Mouse (Mus musculus) embryonic facial prominence, embryonic 13.5 days (tissue): ENCODE measurements around the gene Btbd3. TPM values are rescaled to one million over a fixed set of nuclear protein-coding genes. Genes with fewer than 3 reads are reported as not detected.
A peak's percentile ranks its signal among the peaks of the same experiment; 100 is the strongest.

ENCODE experiments used
- ATAC-seq: fragments of 200-750 bp; cut with Nextera tagmentation; 2 replicates; pipeline ENCODE4 v1.8.0; 2017; ENCODE audit warnings: low read depth; ENCODE audit not compliant: insufficient number of reproducible peaks, insufficient read depth, low FRiP score, low TSS enrichment
- H3K27ac ChIP-seq: fragments of 300-500 bp; sonication (generic); 2 replicates; pipeline ENCODE4 v1.5.1; 2015; ENCODE audit warnings: moderate library complexity, mild to moderate bottlenecking, inconsistent platforms
- H3K27me3 ChIP-seq: fragments of 300-500 bp; sonication (generic); 2 replicates; pipeline ENCODE4 v1.6.1; 2015; ENCODE audit warnings: mild to moderate bottlenecking, inconsistent platforms
- H3K36me3 ChIP-seq: fragments of 300-500 bp; sonication (generic); 2 replicates; pipeline ENCODE4 v1.6.1; 2015; ENCODE audit warnings: mild to moderate bottlenecking, inconsistent platforms
- H3K4me1 ChIP-seq: fragments of 300-500 bp; sonication (generic); 2 replicates; pipeline ENCODE4 v1.6.1; 2015; ENCODE audit warnings: inconsistent platforms
- H3K4me2 ChIP-seq: fragments of 300-500 bp; sonication (generic); 2 replicates; pipeline ENCODE4 v1.6.1; 2015; ENCODE audit warnings: moderate library complexity, mild to moderate bottlenecking, inconsistent platforms
- H3K4me3 ChIP-seq: fragments of 300-500 bp; sonication (generic); 2 replicates; pipeline ENCODE4 v1.5.1; 2015; ENCODE audit warnings: mild to moderate bottlenecking, inconsistent platforms
- H3K9ac ChIP-seq: fragments of 300-500 bp; sonication (generic); 2 replicates; pipeline ENCODE4 v1.6.1; 2015; ENCODE audit warnings: mild to moderate bottlenecking, inconsistent platforms
- H3K9me3 ChIP-seq: fragments of 300-500 bp; sonication (generic); 2 replicates; pipeline ENCODE4 v1.6.1; 2016; ENCODE audit warnings: inconsistent platforms
- WGBS: fragments of 180-500 bp; shearing (Covaris S2); methylation state at CpG from one replicate; pipeline ENCODE4 v1.1.7; 2015; ENCODE audit warnings: mixed read lengths; 5-methylcytosine and 5-hydroxymethylcytosine counted together
- polyA plus RNA-seq: library from polyadenylated mRNA; unstranded; fragments of >200 nt; fragmentation: Nextera tagmentation; extraction: Ambion mirVana; gene quantifications from 2 replicates; pipeline ENCODE4 v1.2.1, GENCODE M21; 2015

Btbd3 gene
- polyA plus RNA-seq, 1 experiment from 2014 or later, result 25.8 TPM

DNA sequence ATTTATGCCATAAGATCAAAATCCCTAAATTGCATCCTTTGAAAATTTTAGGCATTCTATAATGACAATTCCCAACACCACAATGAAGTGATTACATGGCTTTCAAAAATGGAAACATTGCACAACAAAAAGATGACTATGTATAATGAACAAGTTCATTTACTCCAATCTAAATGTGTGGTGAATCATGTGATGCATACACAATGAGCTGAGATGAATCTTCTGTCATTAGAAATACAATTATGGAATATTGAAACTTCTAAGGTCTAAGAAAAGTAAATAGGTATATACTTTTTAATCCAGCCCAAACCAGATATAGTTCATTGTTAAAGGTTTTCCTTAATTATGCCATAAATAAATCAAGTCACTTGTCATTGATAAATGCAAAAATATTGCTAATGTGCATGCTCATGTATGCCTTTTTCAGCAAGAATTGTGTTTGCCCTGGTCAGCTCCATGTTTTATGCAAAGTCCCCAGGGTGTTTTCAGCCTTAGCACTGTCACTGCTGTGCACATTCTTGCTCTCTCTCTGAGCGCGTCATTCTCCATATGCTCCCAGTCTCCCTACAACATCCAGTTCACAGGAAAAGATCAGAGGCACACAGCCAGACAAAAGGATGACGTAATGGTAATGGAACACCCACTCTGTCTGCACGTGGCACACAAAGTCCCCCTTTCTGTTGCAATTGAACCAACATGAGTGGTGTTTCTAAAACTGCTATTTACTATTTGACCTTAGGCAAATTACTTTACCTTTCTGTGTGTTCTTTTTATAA is 149.6 kb downstream of the Btbd3 start:
- 0 out of 2 replicates have a peak, but pooled peaks have one; percentile 52 for ATAC-seq
- Histone ChIP-seq H3K27me3 (no peaks in the 10 kb centered on the region), H3K4me1 (peaks cover 6% of the 10 kb centered on the region; the same call in 1 of the 2 replicates), H3K4me2 (no peak overlapping the region), H3K9ac (no peak overlapping the region), H3K9me3 (no peaks in the 10 kb centered on the region), H3K4me3 (no peak overlapping the region), H3K36me3 (no peaks in the 10 kb centered on the region), H3K27ac (no peak overlapping the region)
- WGBS, result 9% methylated on average over 4 of the region's 4 CpGs

DNA sequence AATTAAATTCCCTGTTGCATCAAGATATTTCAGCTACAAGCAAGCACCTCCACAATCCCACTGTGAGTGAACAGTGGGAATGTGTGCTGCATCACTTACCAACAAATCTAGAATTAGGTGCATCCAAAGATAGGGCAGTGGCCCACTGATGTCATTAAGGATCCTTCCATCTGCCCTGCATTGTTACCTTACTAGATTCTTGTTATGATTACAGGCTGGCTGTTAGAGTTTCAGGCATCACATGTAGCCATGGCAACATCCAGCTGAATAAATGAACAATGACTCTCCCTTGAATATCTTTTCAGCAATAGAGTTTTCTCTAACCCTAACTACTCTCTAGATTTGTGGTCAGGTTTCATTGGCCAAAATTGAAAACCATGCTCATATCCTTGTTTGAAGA is 150.3 kb downstream of the Btbd3 start:
- Histone ChIP-seq H3K27me3 (no peaks in the 10 kb centered on the region), H3K27ac (no peak overlapping the region), H3K9me3 (no peaks in the 10 kb centered on the region), H3K4me3 (no peak overlapping the region), H3K4me1 (peaks cover 6% of the 10 kb centered on the region; the same call in 1 of the 2 replicates), H3K36me3 (no peaks in the 10 kb centered on the region), H3K9ac (no peak overlapping the region), H3K4me2 (no peak overlapping the region)
- no peak for ATAC-seq

DNA sequence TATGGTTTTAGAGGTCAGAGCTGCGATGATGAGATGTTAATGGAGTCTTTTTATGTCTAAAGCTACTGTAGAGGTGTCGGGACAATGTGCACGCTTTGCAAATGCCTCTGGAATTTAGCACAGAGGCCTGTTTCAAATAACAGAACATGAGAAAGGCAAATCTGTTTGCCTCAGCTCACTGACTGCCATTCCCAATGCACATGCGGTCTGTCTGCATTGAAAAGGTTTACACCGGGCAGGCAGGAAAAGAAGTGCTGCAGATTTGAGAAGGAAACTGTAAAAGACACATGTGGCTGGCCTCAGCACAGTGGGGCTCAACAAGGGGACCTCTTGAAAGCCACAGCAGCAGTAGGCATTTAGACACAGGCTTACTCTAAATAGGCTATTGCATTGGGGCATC is 156.2 kb downstream of the Btbd3 start:
- Histone ChIP-seq H3K4me2 (no peak overlapping the region), H3K9me3 (no peaks in the 10 kb centered on the region), H3K4me3 (no peak overlapping the region), H3K9ac (no peak overlapping the region), H3K27me3 (no peaks in the 10 kb centered on the region), H3K36me3 (no peaks in the 10 kb centered on the region), H3K27ac (peak overlapping the region; percentile 55), H3K4me1 (peaks cover 10% of the 10 kb centered on the region)
- 12% methylated on average over 5 of the region's 5 CpGs for WGBS
- ATAC-seq, result no peak

DNA sequence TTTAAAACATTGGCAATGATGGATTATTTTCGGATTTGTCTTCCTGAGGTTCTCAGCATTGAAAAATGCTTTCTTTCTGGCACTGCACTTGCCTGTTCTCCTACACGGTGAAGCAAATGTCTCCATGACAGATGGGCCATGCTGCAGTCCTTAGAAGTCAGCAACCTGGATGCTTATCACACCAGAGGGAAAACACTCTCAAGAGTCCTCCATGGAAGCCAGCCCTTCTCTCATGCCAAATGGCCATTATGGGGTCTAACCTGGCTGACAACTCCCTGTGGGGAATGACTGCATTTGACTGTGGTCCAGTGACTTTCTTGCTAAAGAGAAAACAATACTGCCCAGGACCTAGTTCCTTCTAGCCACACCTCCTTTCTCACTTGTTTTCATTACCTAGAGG is 166.0 kb downstream of the Btbd3 start:
- H3K36me3 ChIP-seq, result no peaks in the 10 kb centered on the region
- no peak overlapping the region for H3K4me2 ChIP-seq
- 82% methylated on average over 2 of the region's 2 CpGs for WGBS
- H3K4me3 ChIP-seq, result no peak overlapping the region
- no peak for ATAC-seq
- no peaks in the 10 kb centered on the region for H3K27me3 ChIP-seq
- no peak overlapping the region for H3K27ac ChIP-seq
- H3K4me1 ChIP-seq, result no peaks in the 10 kb centered on the region
- no peaks in the 10 kb centered on the region for H3K9me3 ChIP-seq
- H3K9ac ChIP-seq, result no peak overlapping the region

DNA sequence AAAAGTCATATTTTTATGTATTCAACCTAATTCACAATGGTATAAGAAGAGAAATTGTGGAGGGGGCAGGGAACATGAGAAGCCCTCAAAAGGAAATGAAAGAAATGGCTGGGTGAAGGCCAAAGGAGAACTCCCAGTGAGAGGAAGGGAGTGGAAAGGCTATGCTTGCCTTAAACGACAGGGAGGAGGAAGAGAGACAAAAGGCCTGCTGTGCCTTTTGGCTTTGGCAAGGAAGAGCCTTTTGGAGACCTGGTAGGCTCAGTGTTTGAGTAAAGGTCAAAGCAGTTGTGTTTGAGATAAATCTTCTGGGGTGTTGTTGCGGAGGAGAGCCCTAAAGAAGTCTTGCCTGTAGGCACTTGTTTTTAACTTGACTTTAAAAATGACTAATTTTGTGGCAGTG is 175.6 kb downstream of the Btbd3 start:
- H3K9me3 ChIP-seq, result no peaks in the 10 kb centered on the region
- no peak overlapping the region for H3K27ac ChIP-seq
- H3K27me3 ChIP-seq, result no peaks in the 10 kb centered on the region
- 48% methylated on average over 2 of the region's 2 CpGs for WGBS
- ATAC-seq, result no peak
- no peak overlapping the region for H3K4me3 ChIP-seq
- 0 out of 2 replicates have a peak, but pooled peaks cover 3% of the 10 kb centered on the region for H3K4me1 ChIP-seq
- H3K9ac ChIP-seq, result no peak overlapping the region
- H3K36me3 ChIP-seq, result no peaks in the 10 kb centered on the region
- no peak overlapping the region for H3K4me2 ChIP-seq

DNA sequence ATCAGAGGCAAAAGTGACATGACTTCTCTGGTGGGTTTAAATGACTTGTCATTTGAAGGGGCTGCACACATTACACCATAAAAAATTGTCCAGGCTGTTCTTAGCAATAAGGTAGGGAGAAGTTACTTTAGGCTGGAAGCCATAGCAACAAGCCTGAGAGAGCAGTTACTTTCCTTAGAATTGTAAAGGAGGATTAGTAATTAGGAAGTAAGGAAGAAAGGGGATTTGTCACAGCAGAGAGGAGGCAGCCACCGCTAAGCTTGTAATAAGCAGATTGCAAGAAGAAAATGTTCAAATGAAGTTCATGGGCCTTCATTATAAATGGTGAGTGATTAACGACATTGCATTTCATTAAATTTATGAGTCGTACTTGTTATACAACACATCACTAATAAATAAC is 190.1 kb downstream of the Btbd3 start:
- ATAC-seq, result no peak
- Histone ChIP-seq H3K4me1 (no peaks in the 10 kb centered on the region), H3K36me3 (no peaks in the 10 kb centered on the region), H3K27ac (no peak overlapping the region), H3K9ac (no peak overlapping the region), H3K4me3 (no peak overlapping the region), H3K4me2 (no peak overlapping the region), H3K9me3 (no peaks in the 10 kb centered on the region), H3K27me3 (no peaks in the 10 kb centered on the region)
- WGBS, result 45% methylated on average over 3 of the region's 3 CpGs

DNA sequence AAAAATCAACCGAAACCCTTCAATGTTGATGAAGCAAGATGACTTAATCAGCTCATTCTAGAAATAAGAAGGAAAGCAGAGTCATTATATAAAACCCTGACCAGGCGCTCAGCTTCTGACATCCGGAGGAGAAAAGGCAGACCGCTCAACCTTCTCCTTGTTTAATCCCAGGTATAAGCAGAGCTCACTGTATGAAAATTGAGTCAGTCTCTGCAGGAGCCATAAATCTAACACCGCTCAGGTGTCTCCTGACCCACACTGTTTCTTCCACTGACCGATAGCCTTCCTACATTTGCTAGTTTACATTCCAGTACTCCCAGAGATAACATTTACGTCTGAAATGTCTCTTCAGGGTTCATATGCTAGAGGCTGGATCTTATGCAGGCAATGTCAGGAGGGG is 190.6 kb downstream of the Btbd3 start:
- 77% methylated on average over 7 of the region's 7 CpGs for WGBS
- H3K9ac ChIP-seq, result no peak overlapping the region
- H3K4me1 ChIP-seq, result no peaks in the 10 kb centered on the region
- no peak overlapping the region for H3K4me3 ChIP-seq
- H3K27ac ChIP-seq, result no peak overlapping the region
- H3K4me2 ChIP-seq, result no peak overlapping the region
- no peaks in the 10 kb centered on the region for H3K27me3 ChIP-seq
- H3K9me3 ChIP-seq, result no peaks in the 10 kb centered on the region
- H3K36me3 ChIP-seq, result no peaks in the 10 kb centered on the region
- ATAC-seq, result no peak

DNA sequence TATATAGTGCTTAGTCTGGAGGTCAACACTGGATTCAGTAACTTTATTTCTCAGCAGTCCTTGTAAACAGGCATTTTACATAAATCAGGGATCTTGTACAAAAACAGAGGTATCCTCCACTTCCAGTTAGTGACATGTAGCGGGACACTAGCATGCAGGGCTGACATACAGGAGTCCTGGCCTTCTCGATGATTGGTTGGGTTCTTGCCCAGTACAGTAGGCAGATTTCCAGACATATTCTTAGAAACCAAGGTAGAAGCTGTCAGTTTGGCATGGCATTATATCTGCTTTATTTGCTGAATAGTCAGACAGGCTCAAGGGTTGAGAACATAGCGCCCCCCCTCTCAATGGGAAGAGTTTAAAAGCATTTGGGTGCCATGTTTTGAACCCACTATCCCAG is 191.3 kb downstream of the Btbd3 start:
- Histone ChIP-seq H3K4me2 (no peak overlapping the region), H3K9ac (no peak overlapping the region), H3K9me3 (no peaks in the 10 kb centered on the region), H3K36me3 (no peaks in the 10 kb centered on the region), H3K27me3 (no peaks in the 10 kb centered on the region), H3K27ac (no peak overlapping the region), H3K4me3 (no peak overlapping the region), H3K4me1 (no peaks in the 10 kb centered on the region)
- ATAC-seq, result no peak
- 95% methylated on average over 3 of the region's 3 CpGs for WGBS

DNA sequence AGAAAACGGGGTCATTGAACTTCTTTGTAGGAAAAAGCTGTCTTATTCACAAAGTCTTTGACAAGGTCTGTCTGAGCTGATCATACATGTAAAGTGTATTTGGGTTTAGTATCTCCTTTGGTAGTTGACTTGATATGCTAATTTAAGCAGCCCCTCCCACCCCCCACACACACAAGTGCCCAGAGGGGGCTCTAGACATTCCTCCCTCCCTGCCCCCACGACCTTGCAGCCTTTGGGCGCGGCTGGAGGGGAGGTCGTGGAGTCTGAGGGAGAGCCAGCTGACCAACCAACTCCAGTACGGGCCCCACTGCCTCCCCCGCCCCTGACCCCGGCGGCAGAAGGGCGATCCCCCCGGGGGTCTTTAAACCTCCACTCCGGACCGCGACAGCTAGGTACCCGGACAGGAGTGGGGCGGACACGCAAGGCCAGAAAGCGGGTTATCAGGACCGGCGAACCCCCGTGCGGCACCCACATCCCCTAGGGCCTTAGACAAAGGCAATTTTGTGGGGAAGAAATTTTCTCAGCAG is 211.7 kb downstream of the Btbd3 start:
- Histone ChIP-seq H3K4me3 (no peak overlapping the region), H3K36me3 (no peaks in the 10 kb centered on the region), H3K4me2 (no peak overlapping the region), H3K27me3 (no peaks in the 10 kb centered on the region), H3K27ac (no peak overlapping the region), H3K9ac (no peak overlapping the region), H3K4me1 (no peaks in the 10 kb centered on the region), H3K9me3 (no peaks in the 10 kb centered on the region)
- no peak for ATAC-seq
- 69% methylated on average over 22 of the region's 22 CpGs for WGBS

DNA sequence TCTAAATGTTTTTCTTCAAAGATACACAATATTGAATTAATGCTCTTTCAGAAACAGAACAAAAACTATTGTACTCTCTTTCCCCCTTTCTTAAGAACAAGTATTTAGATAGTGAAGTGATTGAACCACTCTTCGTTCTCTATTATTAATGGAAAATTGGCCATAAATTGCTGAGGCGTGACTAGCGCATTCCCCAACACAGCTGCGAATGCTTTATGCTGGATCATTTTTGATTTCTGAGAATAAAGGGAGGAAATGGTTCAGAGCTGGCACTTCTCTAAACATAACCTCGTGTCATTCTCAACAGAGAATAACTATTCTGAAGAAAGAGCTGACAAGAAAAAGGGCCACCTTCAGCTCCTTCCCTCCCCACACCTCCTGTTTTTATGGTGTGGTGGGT is 217.0 kb downstream of the Btbd3 start:
- no peaks in the 10 kb centered on the region for H3K9me3 ChIP-seq
- no peak for ATAC-seq

DNA sequence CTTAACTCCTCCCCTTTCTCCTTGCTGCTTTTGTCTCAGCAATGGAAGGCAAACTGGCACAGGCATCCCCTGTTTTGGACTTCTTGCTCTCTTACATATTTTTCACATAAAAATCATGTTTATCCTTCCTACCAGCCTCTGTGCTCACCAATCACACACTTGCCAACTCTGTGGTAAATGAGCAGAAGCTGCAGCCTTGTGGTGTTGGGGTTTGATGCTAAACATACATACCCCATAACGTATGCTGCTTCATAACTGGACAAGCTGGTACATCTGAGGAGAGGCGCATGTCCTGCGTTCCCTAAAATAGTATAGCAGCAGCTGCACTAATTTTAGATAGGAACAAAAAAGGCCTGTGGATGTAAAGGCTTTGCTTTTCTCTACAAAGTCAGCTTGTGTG is 220.1 kb downstream of the Btbd3 start:
- Histone ChIP-seq H3K27me3 (no peaks in the 10 kb centered on the region), H3K4me1 (no peaks in the 10 kb centered on the region), H3K4me3 (no peak overlapping the region), H3K36me3 (no peaks in the 10 kb centered on the region), H3K9me3 (no peaks in the 10 kb centered on the region), H3K9ac (no peak overlapping the region), H3K4me2 (no peak overlapping the region), H3K27ac (no peak overlapping the region)
- ATAC-seq, result no peak
- 79% methylated on average over 3 of the region's 3 CpGs for WGBS

More for the DNA sequence above, 217.0 kb downstream of the Btbd3 start:
- Histone ChIP-seq H3K27ac (no peak overlapping the region), H3K36me3 (no peaks in the 10 kb centered on the region), H3K4me1 (no peaks in the 10 kb centered on the region), H3K9ac (no peak overlapping the region), H3K4me3 (no peak overlapping the region), H3K4me2 (no peak overlapping the region), H3K27me3 (no peaks in the 10 kb centered on the region)
- WGBS, result 70% methylated on average over 5 of the region's 5 CpGs

DNA sequence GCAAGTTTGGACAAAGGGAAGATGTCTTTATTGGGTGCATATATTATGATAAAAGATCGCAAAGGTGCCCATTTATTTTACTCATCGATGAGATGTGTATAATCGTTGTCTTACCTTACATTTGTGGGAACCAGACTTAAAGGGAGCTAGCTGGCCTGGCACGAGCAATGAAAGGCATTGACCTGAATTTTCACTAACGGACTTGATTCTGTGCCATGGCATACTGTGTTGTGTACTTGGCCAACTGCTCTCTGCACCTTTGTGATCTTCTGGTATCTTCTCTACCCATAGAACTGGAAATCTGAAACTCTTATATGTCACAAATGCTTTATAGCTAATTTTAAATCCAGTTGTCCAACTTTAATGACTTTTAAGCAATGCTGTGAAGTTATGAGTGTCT is 220.9 kb downstream of the Btbd3 start:
- H3K27me3 ChIP-seq, result no peaks in the 10 kb centered on the region
- H3K4me3 ChIP-seq, result no peak overlapping the region
- H3K36me3 ChIP-seq, result no peaks in the 10 kb centered on the region
- H3K27ac ChIP-seq, result no peak overlapping the region
- WGBS, result 92% methylated on average over 5 of the region's 5 CpGs
- no peaks in the 10 kb centered on the region for H3K4me1 ChIP-seq
- no peaks in the 10 kb centered on the region for H3K9me3 ChIP-seq
- no peak overlapping the region for H3K4me2 ChIP-seq
- no peak overlapping the region for H3K9ac ChIP-seq
- no peak for ATAC-seq
